ENCODE assay signal across 33 mouse cellular contexts in genomic region chr1:24257961-24258360, GRCm38 (mm10).
"Had no signal": no experiment of that assay in that cellular context is flagged by ENCODE, and none has a peak within 500 bp of the region (broad histone marks: within the 10 kb centered on the region; RNA-seq: fewer than 3 reads in every experiment).

No protein-coding gene starts in this region.

- H3K36me3 ChIP-seq: limb, embryonic 10.5 days; limb, embryonic 12.5 days; limb, embryonic 13.5 days; limb, embryonic 15.5 days; liver, embryonic 12.5 days; liver, embryonic 13.5 days; liver, embryonic 15.5 days; lung, embryonic 15.5 days; midbrain, embryonic 10.5 days; midbrain, embryonic 12.5 days; midbrain, embryonic 13.5 days; midbrain, embryonic 15.5 days; neural tube, embryonic 12.5 days; neural tube, embryonic 13.5 days had no signal

- H3K9ac ChIP-seq: limb, embryonic 12.5 days; limb, embryonic 13.5 days; limb, embryonic 15.5 days; liver, embryonic 12.5 days; liver, embryonic 13.5 days; liver, embryonic 14.5 days; liver, embryonic 15.5 days; liver, postnatal 0 days; lung, embryonic 14.5 days; lung, embryonic 15.5 days; midbrain, embryonic 12.5 days; midbrain, embryonic 13.5 days; midbrain, embryonic 15.5 days; neural tube, embryonic 12.5 days; neural tube, embryonic 13.5 days had no signal

- ATAC-seq: liver, embryonic 12.5 days; liver, postnatal 0 days; lung, postnatal 0 days; midbrain, embryonic 13.5 days; midbrain, embryonic 15.5 days; midbrain, embryonic 16.5 days had no signal

- H3K27me3 ChIP-seq: limb, embryonic 12.5 days; limb, embryonic 13.5 days; limb, embryonic 15.5 days; liver, embryonic 12.5 days; liver, embryonic 13.5 days; liver, embryonic 15.5 days; lung, embryonic 15.5 days; megakaryocyte, embryonic 14.5 days; midbrain, embryonic 12.5 days; midbrain, embryonic 13.5 days; midbrain, embryonic 15.5 days; neural tube, embryonic 12.5 days; neural tube, embryonic 13.5 days had no signal

- H3K27ac ChIP-seq: limb, embryonic 10.5 days; limb, embryonic 12.5 days; limb, embryonic 13.5 days; limb, embryonic 15.5 days; liver, embryonic 12.5 days; liver, embryonic 13.5 days; liver, embryonic 14.5 days; liver, embryonic 15.5 days; lung, embryonic 15.5 days; macrophage; midbrain, embryonic 10.5 days; midbrain, embryonic 12.5 days; midbrain, embryonic 13.5 days; midbrain, embryonic 15.5 days; neural tube, embryonic 12.5 days; neural tube, embryonic 13.5 days had no signal

- H3K9me3 ChIP-seq: limb, embryonic 10.5 days; limb, embryonic 12.5 days; limb, embryonic 13.5 days; limb, embryonic 15.5 days; liver, embryonic 12.5 days; liver, embryonic 13.5 days; liver, embryonic 15.5 days; lung, embryonic 15.5 days; megakaryocyte, embryonic 14.5 days; midbrain, embryonic 10.5 days; midbrain, embryonic 12.5 days; midbrain, embryonic 13.5 days; midbrain, embryonic 15.5 days; neural tube, embryonic 12.5 days; neural tube, embryonic 13.5 days had no signal

- H3K4me1 ChIP-seq: limb, embryonic 15.5 days; liver, embryonic 12.5 days; liver, embryonic 13.5 days; liver, embryonic 15.5 days; lung, embryonic 15.5 days; megakaryocyte, embryonic 14.5 days; midbrain, embryonic 10.5 days; midbrain, embryonic 12.5 days; midbrain, embryonic 13.5 days; midbrain, embryonic 15.5 days; neural tube, embryonic 12.5 days; neural tube, embryonic 13.5 days had no signal

- DNase-seq: left cerebral cortex, postnatal 4 days; liver; liver, embryonic 13.5 days; liver, postnatal 0 days; lung, adult 18-20 months; lung, adult 2 months; lung, embryonic 14.5 days; lung, postnatal 10 days; lung, postnatal 14 days; lung, postnatal 36 days; lung, postnatal 4 days; midbrain, embryonic 14.5 days had no signal

- H3K4me3 ChIP-seq: limb, embryonic 10.5 days; limb, embryonic 12.5 days; limb, embryonic 13.5 days; limb, embryonic 15.5 days; liver, embryonic 12.5 days; liver, embryonic 13.5 days; liver, embryonic 15.5 days; lung, embryonic 15.5 days; megakaryocyte, embryonic 14.5 days; midbrain, embryonic 10.5 days; midbrain, embryonic 12.5 days; midbrain, embryonic 13.5 days; midbrain, embryonic 15.5 days; myocyte; neural tube, embryonic 12.5 days; neural tube, embryonic 13.5 days had no signal

- H3K4me2 ChIP-seq: limb, embryonic 12.5 days; limb, embryonic 13.5 days; limb, embryonic 15.5 days; liver, embryonic 11.5 days; liver, embryonic 12.5 days; liver, embryonic 13.5 days; liver, embryonic 15.5 days; lung, embryonic 14.5 days; lung, embryonic 15.5 days; midbrain, embryonic 11.5 days; midbrain, embryonic 12.5 days; midbrain, embryonic 13.5 days; midbrain, embryonic 15.5 days; neural tube, embryonic 12.5 days; neural tube, embryonic 13.5 days had no signal
